Mouse (Mus musculus) midbrain, postnatal 0 days (tissue): Measurements from ENCODE around the gene Fxn. TPM values are rescaled to one million over a fixed set of nuclear protein-coding genes. Genes with fewer than 3 reads are reported as not detected.

ENCODE experiments used
- ATAC-seq: fragments of 200-750 bp; cut with Nextera tagmentation; 2 replicates; pipeline ENCODE4 v1.8.0; 2017; ENCODE audit warnings: moderate number of reproducible peaks, mild to moderate bottlenecking, moderate TSS enrichment, moderate library complexity; ENCODE audit not compliant: low FRiP score
- DNase-seq: peaks from one replicate; pipeline ENCODE4 v3.0.0-alpha.2; 2015; ENCODE audit warnings: low spot score
- H3K27ac ChIP-seq: fragments of 300-500 bp; sonication (generic); 2 replicates; pipeline ENCODE4 v1.5.1; 2014; ENCODE audit warnings: low read depth, mild to moderate bottlenecking, low read length, mixed read lengths
- H3K27me3 ChIP-seq: fragments of 300-500 bp; sonication (generic); 2 replicates; pipeline ENCODE4 v1.6.1; 2014; ENCODE audit warnings: low read length, control low read depth, mixed read lengths; ENCODE audit not compliant: insufficient read depth
- H3K36me3 ChIP-seq: fragments of 300-500 bp; sonication (generic); 2 replicates; pipeline ENCODE4 v1.6.1; 2014; ENCODE audit warnings: low read length, control low read depth, mixed read lengths; ENCODE audit not compliant: insufficient read depth
- H3K4me1 ChIP-seq: fragments of 300-500 bp; sonication (generic); 2 replicates; pipeline ENCODE4 v1.6.1; 2014; ENCODE audit warnings: mild to moderate bottlenecking, control low read depth, antibody characterized with exemption, low read length, mixed read lengths; ENCODE audit not compliant: insufficient read depth
- H3K4me2 ChIP-seq: fragments of 300-500 bp; sonication (generic); 2 replicates; pipeline ENCODE4 v1.6.1; 2014; ENCODE audit warnings: low read depth, mild to moderate bottlenecking, low read length, mixed read lengths; ENCODE audit not compliant: poor library complexity, severe bottlenecking
- H3K4me3 ChIP-seq: fragments of 300-500 bp; sonication (generic); 2 replicates; pipeline ENCODE4 v1.5.1; 2014; ENCODE audit warnings: low read depth, mild to moderate bottlenecking, low read length, moderate library complexity
- H3K9ac ChIP-seq: fragments of 300-500 bp; sonication (generic); replicated peaks from 2 replicates; pipeline ENCODE4 v1.6.1; 2014; ENCODE audit warnings: mild to moderate bottlenecking, low read length, moderate library complexity, mixed read lengths; ENCODE audit not compliant: poor library complexity, severe bottlenecking
- H3K9me3 ChIP-seq: fragments of 300-500 bp; sonication (generic); 2 replicates; pipeline ENCODE4 v1.6.1; 2016; ENCODE audit warnings: low read length, control low read depth
- CTCF ChIP-seq: IDR thresholded peaks from 2 replicates; pipeline ENCODE4 v1.5.1; 2016; ENCODE audit warnings: antibody characterized with exemption, mild to moderate bottlenecking
- WGBS: fragments of 180-500 bp; shearing (Covaris S2); extraction: QIAGEN DNeasy Blood & Tissue Kit; methylation state at CpG from one replicate; pipeline ENCODE4 v1.1.7; 2014; 5-methylcytosine and 5-hydroxymethylcytosine counted together
- polyA plus RNA-seq: library from polyadenylated mRNA; unstranded; fragments of >200 nt; fragmentation: Nextera tagmentation; extraction: Ambion mirVana; gene quantifications from 2 replicates; pipeline ENCODE4 v1.2.1, GENCODE M21; 2015
- total RNA-seq: library from RNA; depleted of rRNA; stranded (reverse); fragments of >200 nt; gene quantifications from 2 replicates; pipeline ENCODE4 v1.2.3, GENCODE M21; 2014

The Fxn gene
- total and polyA plus RNA-seq, 2 experiments from 2014 or later: 25.4 to 42.5 TPM

DNA sequence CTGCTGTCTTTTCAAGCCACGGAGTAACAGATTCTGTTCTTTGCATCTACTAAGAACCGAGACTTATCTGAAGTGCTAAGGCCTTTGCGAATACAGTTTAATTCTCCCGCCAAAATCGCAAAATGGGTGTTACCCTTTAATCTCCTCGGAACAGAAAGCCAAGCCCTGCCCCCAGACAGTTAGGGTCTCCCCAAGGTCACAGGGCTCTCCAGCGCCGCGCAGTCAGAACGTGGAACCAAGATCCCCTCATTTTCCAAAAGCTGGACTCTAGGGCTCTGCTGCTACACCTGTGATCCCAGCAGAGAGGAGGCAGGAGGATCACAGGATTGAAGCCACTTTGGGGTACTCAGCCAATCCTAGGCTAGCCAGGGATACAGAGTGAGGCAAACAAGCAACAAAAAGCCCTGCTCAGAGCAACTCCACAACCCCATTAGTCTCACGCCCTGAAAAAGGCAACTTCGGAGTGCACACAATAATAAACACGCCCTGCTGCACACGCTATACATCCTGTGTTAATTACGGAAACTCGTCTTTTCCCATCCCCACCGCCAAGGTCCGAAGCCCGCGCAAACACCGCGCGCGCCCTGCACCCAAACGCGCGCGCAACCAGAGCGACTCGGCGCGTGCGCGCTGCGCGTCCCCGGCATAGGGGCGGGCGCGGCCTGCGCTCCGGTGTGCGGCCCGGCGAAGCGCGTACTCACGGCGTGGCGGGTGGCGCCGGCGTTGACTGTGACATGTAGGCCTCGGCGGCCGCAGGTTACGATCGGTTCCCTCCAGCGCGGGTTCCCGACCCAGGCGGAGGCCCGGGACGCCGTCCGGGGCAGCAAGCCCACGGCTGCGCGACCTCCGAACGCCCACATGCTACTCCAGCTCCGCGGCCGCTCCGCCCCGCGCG is 452 bp downstream of the Fxn start:
- peak; percentile 56 for TF ChIP-seq CTCF
- DNase-seq: peak; percentile 90
- Histone ChIP-seq H3K36me3 (0 out of 2 replicates have a peak, but pooled peaks cover 6% of the 10 kb centered on the region), H3K4me3 (peak overlapping the region; percentile 66), H3K27ac (peak overlapping the region; percentile 65), H3K4me2 (peak overlapping the region; percentile 90), H3K27me3 (no peaks in the 10 kb centered on the region), H3K9ac (peak overlapping the region; percentile 62), H3K4me1 (no peaks in the 10 kb centered on the region), H3K9me3 (no peaks in the 10 kb centered on the region)
- peak; percentile 79 for ATAC-seq
- WGBS: under 1% methylated on average over 61 of the region's 78 CpGs

DNA sequence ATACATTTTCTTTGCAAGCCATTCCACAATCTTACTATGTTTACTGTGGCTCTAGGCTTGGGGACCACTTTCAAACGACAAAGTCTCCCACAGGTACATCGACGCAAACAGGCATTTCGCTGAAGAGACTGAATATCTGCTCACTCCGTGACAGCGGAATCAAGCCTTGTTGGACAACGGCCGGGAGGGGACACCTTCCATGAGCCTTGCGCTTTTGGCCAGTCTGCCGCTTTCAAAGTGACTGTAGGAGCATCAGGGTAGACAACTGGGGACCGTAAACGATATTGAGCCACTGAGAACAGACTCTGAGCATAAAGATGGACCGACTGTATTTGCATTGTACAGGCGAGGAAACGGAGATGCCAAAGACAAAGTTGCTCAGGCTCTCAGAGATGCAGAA is 1.5 kb downstream of the Fxn start:
- 0 out of 2 replicates have a peak, but pooled peaks cover 6% of the 10 kb centered on the region for H3K36me3 ChIP-seq
- no peaks in the 10 kb centered on the region for H3K4me1 ChIP-seq
- 89% methylated on average over 15 of the region's 15 CpGs for WGBS
- no peak for ATAC-seq
- no peak overlapping the region for H3K9ac ChIP-seq
- H3K9me3 ChIP-seq: no peaks in the 10 kb centered on the region
- no peak overlapping the region for H3K4me3 ChIP-seq
- no peak for DNase-seq
- no peak overlapping the region for H3K27ac ChIP-seq
- no peak for TF ChIP-seq CTCF
- H3K4me2 ChIP-seq: 0 out of 2 replicates have a peak overlapping the region, but pooled peaks have one; percentile 90
- no peaks in the 10 kb centered on the region for H3K27me3 ChIP-seq

DNA sequence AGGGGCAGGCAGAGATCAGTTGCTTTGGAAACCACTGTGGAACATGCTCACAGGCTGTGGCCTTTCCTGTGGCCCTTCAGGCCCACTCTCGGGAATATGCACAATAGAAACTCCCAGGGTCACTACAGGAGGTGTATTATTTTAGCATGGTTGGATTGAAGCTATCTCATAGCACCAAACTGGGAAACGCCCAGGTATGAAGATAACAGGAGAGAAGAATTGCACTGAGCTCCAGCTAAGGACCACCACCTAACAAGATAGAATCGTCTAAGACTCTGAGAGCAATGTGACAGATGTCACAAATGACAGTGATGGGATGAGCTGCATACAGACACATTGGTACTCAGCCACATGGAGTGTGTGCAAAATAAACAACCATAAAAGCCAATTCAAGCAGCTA is 6.1 kb downstream of the Fxn start:
- H3K27me3 ChIP-seq: no peaks in the 10 kb centered on the region
- WGBS: 56% methylated on average over 3 of the region's 3 CpGs
- TF ChIP-seq CTCF: no peak

DNA sequence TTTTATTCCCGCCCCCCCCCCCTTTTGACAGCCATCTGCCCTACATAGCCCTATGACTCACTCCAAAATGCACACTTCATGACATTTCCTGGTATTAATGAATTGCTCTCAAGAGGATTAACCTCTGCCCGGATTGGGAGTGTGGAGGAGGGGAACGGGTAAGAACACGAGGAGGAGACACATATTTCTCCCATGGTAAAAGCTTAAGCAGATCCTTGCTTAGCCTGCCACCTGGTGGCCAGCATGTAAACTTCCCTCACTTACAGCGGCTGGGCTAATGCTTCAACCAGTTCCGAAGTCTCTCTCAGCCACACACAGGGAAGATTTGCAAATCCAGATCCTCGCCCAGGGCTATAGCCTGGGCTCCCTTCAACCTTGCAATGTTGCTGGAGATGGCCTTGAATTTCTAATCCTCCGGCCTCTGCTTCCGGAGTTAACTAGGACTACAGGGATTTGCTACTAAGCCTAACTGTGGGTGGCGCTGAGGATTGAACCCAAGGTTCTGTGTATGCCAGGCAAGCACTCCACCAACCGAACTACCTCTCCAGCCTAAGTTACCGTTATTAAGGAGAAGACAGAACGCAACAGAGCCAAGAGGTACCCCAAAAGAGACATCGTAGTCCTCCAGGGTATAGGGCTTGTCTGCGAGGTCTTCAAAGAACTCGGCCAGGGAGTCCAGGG is 8.5 kb downstream of the Fxn start:
- WGBS: 37% methylated on average over 16 of the region's 16 CpGs
- Histone ChIP-seq H3K27me3 (no peaks in the 10 kb centered on the region), H3K9ac (no peak overlapping the region), H3K4me1 (no peaks in the 10 kb centered on the region), H3K9me3 (no peaks in the 10 kb centered on the region), H3K4me3 (no peak overlapping the region), H3K36me3 (0 out of 2 replicates have a peak, but pooled peaks cover 6% of the 10 kb centered on the region), H3K27ac (no peak overlapping the region), H3K4me2 (peak overlapping the region; percentile 36)
- TF ChIP-seq CTCF: peak; percentile 95
- DNase-seq (peak; percentile 86), ATAC-seq (peak; percentile 75)

More for the DNA sequence above, 6.1 kb downstream of the Fxn start:
- H3K4me1 ChIP-seq: no peaks in the 10 kb centered on the region
- H3K27ac ChIP-seq: no peak overlapping the region
- no peak for ATAC-seq
- H3K4me3 ChIP-seq: no peak overlapping the region
- DNase-seq: no peak
- H3K9ac ChIP-seq: no peak overlapping the region
- H3K9me3 ChIP-seq: no peaks in the 10 kb centered on the region
- H3K36me3 ChIP-seq: 0 out of 2 replicates have a peak, but pooled peaks cover 6% of the 10 kb centered on the region
- no peak overlapping the region for H3K4me2 ChIP-seq

DNA sequence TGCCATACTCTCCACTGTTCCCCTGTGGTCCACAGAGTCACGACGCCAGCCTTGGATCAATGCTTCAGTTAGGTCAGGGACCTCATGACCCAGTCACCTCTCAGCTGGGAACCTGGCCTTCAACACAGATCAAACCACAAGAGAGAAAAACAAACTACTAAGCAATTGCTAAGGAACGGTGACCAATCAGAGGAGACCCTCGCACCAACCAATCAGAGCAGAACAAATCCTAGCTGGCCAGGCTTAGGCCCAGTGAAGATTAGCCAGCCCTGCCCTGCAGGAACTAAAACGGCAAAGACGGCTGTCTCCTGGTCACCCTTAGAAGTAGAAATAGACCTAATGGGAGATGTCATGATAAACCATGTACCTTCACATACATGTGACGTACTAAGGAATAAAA is 9.1 kb downstream of the Fxn start:
- H3K9me3 ChIP-seq: no peaks in the 10 kb centered on the region
- H3K27me3 ChIP-seq: no peaks in the 10 kb centered on the region
- no peak overlapping the region for H3K9ac ChIP-seq
- peak overlapping the region; percentile 36 for H3K4me2 ChIP-seq
- 24% methylated on average over 7 of the region's 7 CpGs for WGBS
- DNase-seq: no peak
- 0 out of 2 replicates have a peak, but pooled peaks cover 4% of the 10 kb centered on the region for H3K36me3 ChIP-seq
- no peak overlapping the region for H3K27ac ChIP-seq
- peak; percentile 60 for ATAC-seq
- H3K4me3 ChIP-seq: no peak overlapping the region
- no peaks in the 10 kb centered on the region for H3K4me1 ChIP-seq
- TF ChIP-seq CTCF: no peak

DNA sequence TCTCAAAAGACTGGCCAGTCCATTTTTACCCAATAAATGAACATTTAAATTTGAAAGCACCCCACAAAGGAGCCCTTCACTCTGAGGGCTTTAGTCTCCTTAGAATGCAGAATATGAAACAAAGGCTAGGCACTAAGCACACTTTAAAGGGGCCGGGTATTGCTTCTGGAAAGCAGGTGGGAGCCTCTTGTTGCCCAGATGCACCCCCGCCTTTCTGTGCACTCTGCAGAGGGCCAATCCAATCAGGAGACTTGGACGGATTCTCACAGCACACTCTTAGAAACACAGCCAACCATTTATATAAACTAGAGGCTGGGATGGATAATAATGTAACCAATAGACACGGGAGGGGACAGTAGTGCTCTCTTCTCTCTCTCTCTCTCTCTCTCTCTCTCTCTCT is 11.9 kb downstream of the Fxn start:
- no peak overlapping the region for H3K9ac ChIP-seq
- 33% methylated on average over 4 of the region's 4 CpGs for WGBS
- no peak for TF ChIP-seq CTCF
- H3K27me3 ChIP-seq: no peaks in the 10 kb centered on the region
- H3K4me3 ChIP-seq: no peak overlapping the region
- no peak for ATAC-seq
- no peaks in the 10 kb centered on the region for H3K4me1 ChIP-seq
- no peaks in the 10 kb centered on the region for H3K9me3 ChIP-seq
- H3K4me2 ChIP-seq: no peak overlapping the region
- H3K36me3 ChIP-seq: no peaks in the 10 kb centered on the region
- no peak overlapping the region for H3K27ac ChIP-seq
- DNase-seq: no peak
